Mouse (Mus musculus): Measurements from ENCODE around the gene Ubr4. TPM values are rescaled to one million over a fixed set of nuclear protein-coding genes. Genes with fewer than 3 reads are reported as not detected.

Gene Ubr4
- polyA plus RNA-seq, 1 experiment from 2014 or later = 27.5 TPM

GRCm38 (mm10) chr4:139310899-139311701, 41.3 kb upstream of the Ubr4 start:
- peak overlapping the region; percentile 91 for H3K27ac ChIP-seq (ENCODE audit: low read depth, low read length)
- peak overlapping the region; percentile 94 for H3K4me2 ChIP-seq (replicated peaks; ENCODE audit: low read depth)
- peaks cover 30% of the 10 kb centered on the region for H3K36me3 ChIP-seq (ENCODE audit: control insufficient read depth, insufficient read depth)
- no peaks in the 10 kb centered on the region for H3K4me1 ChIP-seq (replicated peaks; ENCODE audit: control insufficient read depth, insufficient read depth, low read length)
- H3K9ac ChIP-seq (ENCODE audit: low read depth, low read length) = peak overlapping the region; percentile 88
- no peaks in the 10 kb centered on the region for H3K9me3 ChIP-seq (ENCODE audit: control insufficient read depth)
- peak overlapping the region; percentile 85 for H3K4me3 ChIP-seq (ENCODE audit: low read depth, low read length)
- H3K27me3 ChIP-seq (replicated peaks; ENCODE audit: control insufficient read depth, insufficient read depth, low read length) = no peaks in the 10 kb centered on the region
- peak; percentile 75 for ATAC-seq
- TF ChIP-seq CTCF (IDR thresholded peaks at IDR 0.05; ENCODE audit: low read depth) = peak; percentile 36
- WGBS = under 1% methylated on average over 52 of the region's 53 CpGs

GRCm38 (mm10) chr4:139311707-139312106, 40.7 kb upstream of the Ubr4 start:
- no peak for TF ChIP-seq CTCF (IDR thresholded peaks at IDR 0.05; ENCODE audit: low read depth)
- Histone ChIP-seq H3K36me3 (ENCODE audit: control insufficient read depth, insufficient read depth) (peaks cover 28% of the 10 kb centered on the region), H3K4me3 (ENCODE audit: low read depth, low read length) (peak overlapping the region; percentile 85), H3K27me3 (replicated peaks; ENCODE audit: control insufficient read depth, insufficient read depth, low read length) (no peaks in the 10 kb centered on the region), H3K4me1 (replicated peaks; ENCODE audit: control insufficient read depth, insufficient read depth, low read length) (no peaks in the 10 kb centered on the region), H3K9me3 (ENCODE audit: control insufficient read depth) (no peaks in the 10 kb centered on the region), H3K27ac (ENCODE audit: low read depth, low read length) (peak overlapping the region; percentile 91), H3K4me2 (replicated peaks; ENCODE audit: low read depth) (peak overlapping the region; percentile 94), H3K9ac (ENCODE audit: low read depth, low read length) (peak overlapping the region; percentile 88)
- 10% methylated on average over 14 of the region's 14 CpGs for WGBS
- ATAC-seq = peak; percentile 52; the same call in 1 of the 2 replicates

DNA sequence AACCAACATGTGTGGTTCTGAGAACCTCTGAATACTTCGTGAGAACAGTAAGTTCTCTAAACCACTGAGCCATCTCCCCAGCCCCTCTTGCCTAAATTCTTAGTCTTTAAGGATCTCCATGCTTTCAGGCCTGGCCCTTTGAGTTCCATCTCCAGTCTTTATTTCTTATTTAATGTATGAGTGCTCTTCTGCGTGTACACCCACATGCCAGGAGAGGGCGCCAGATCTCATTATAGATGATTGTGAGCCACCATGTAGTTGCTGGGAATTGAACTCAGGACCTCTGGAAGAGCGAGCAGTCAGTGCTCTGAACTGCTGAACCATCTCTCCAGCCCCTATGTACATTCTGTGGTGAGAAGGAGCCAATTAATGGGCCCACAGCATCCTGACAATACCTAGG, 39.8 kb upstream of the Ubr4 start:
- no peaks in the 10 kb centered on the region for H3K4me1 ChIP-seq (replicated peaks; ENCODE audit: control insufficient read depth, insufficient read depth, low read length)
- H3K27me3 ChIP-seq (replicated peaks; ENCODE audit: control insufficient read depth, insufficient read depth, low read length) = no peaks in the 10 kb centered on the region
- peak overlapping the region; percentile 85; the same call in 1 of the 2 replicates for H3K4me3 ChIP-seq (ENCODE audit: low read depth, low read length)
- H3K36me3 ChIP-seq (ENCODE audit: control insufficient read depth, insufficient read depth) = peaks cover 37% of the 10 kb centered on the region
- H3K9ac ChIP-seq (ENCODE audit: low read depth, low read length) = no peak overlapping the region
- no peak for ATAC-seq
- peak; percentile 74 for TF ChIP-seq CTCF (IDR thresholded peaks at IDR 0.05; ENCODE audit: low read depth)
- peak overlapping the region; percentile 94 for H3K4me2 ChIP-seq (replicated peaks; ENCODE audit: low read depth)
- H3K9me3 ChIP-seq (ENCODE audit: control insufficient read depth) = no peaks in the 10 kb centered on the region
- 59% methylated on average over 4 of the region's 4 CpGs for WGBS
- peak overlapping the region; percentile 91 for H3K27ac ChIP-seq (ENCODE audit: low read depth, low read length)

GRCm38 (mm10) chr4:139318449-139318848, 34.0 kb upstream of the Ubr4 start:
- ATAC-seq = no peak
- H3K27me3 ChIP-seq (replicated peaks; ENCODE audit: control insufficient read depth, insufficient read depth, low read length) = no peaks in the 10 kb centered on the region
- H3K4me2 ChIP-seq (replicated peaks; ENCODE audit: low read depth) = no peak overlapping the region
- H3K36me3 ChIP-seq (ENCODE audit: control insufficient read depth, insufficient read depth) = peaks cover 56% of the 10 kb centered on the region
- no peak overlapping the region for H3K9ac ChIP-seq (ENCODE audit: low read depth, low read length)
- no peak overlapping the region for H3K4me3 ChIP-seq (ENCODE audit: low read depth, low read length)
- no peak for TF ChIP-seq CTCF (IDR thresholded peaks at IDR 0.05; ENCODE audit: low read depth)
- 88% methylated on average over 11 of the region's 11 CpGs for WGBS
- no peak overlapping the region for H3K27ac ChIP-seq (ENCODE audit: low read depth, low read length)
- H3K4me1 ChIP-seq (replicated peaks; ENCODE audit: control insufficient read depth, insufficient read depth, low read length) = no peaks in the 10 kb centered on the region
- no peaks in the 10 kb centered on the region for H3K9me3 ChIP-seq (ENCODE audit: control insufficient read depth)

- WGBS = 94% methylated on average over 4 of the region's 4 CpGs
- no peak overlapping the region for H3K4me3 ChIP-seq (ENCODE audit: low read depth, low read length)
- no peaks in the 10 kb centered on the region for H3K27me3 ChIP-seq (replicated peaks; ENCODE audit: control insufficient read depth, insufficient read depth, low read length)
- H3K9me3 ChIP-seq (ENCODE audit: control insufficient read depth) = no peaks in the 10 kb centered on the region
- no peak overlapping the region for H3K4me2 ChIP-seq (replicated peaks; ENCODE audit: low read depth)
- H3K9ac ChIP-seq (ENCODE audit: low read depth, low read length) = no peak overlapping the region
- TF ChIP-seq CTCF (IDR thresholded peaks at IDR 0.05; ENCODE audit: low read depth) = no peak
- ATAC-seq = no peak
- H3K4me1 ChIP-seq (replicated peaks; ENCODE audit: control insufficient read depth, insufficient read depth, low read length) = no peaks in the 10 kb centered on the region
- H3K36me3 ChIP-seq (ENCODE audit: control insufficient read depth, insufficient read depth) = peaks cover 45% of the 10 kb centered on the region
- no peak overlapping the region for H3K27ac ChIP-seq (ENCODE audit: low read depth, low read length)
Observed at GRCm38 (mm10) chr4:139319740-139320139, 32.7 kb upstream of the Ubr4 start.

- WGBS = 5% methylated on average over 10 of the region's 10 CpGs
- peak; percentile 87 for TF ChIP-seq CTCF (IDR thresholded peaks at IDR 0.05; ENCODE audit: low read depth)
- peak overlapping the region; percentile 67 for H3K4me2 ChIP-seq (replicated peaks; ENCODE audit: low read depth)
- no peak overlapping the region for H3K27ac ChIP-seq (ENCODE audit: low read depth, low read length)
- no peaks in the 10 kb centered on the region for H3K36me3 ChIP-seq (ENCODE audit: control insufficient read depth, insufficient read depth)
- no peaks in the 10 kb centered on the region for H3K27me3 ChIP-seq (replicated peaks; ENCODE audit: control insufficient read depth, insufficient read depth, low read length)
- no peak overlapping the region for H3K9ac ChIP-seq (ENCODE audit: low read depth, low read length)
- H3K4me3 ChIP-seq (ENCODE audit: low read depth, low read length) = peak overlapping the region; percentile 34
- 0 out of 2 replicates have a peak, but pooled peaks cover 2% of the 10 kb centered on the region for H3K4me1 ChIP-seq (replicated peaks; ENCODE audit: control insufficient read depth, insufficient read depth, low read length)
- ATAC-seq = peak; percentile 86
- H3K9me3 ChIP-seq (ENCODE audit: control insufficient read depth) = no peaks in the 10 kb centered on the region
Observed at GRCm38 (mm10) chr4:139330605-139331004, 21.8 kb upstream of the Ubr4 start.
